In the genomic region with DNA sequence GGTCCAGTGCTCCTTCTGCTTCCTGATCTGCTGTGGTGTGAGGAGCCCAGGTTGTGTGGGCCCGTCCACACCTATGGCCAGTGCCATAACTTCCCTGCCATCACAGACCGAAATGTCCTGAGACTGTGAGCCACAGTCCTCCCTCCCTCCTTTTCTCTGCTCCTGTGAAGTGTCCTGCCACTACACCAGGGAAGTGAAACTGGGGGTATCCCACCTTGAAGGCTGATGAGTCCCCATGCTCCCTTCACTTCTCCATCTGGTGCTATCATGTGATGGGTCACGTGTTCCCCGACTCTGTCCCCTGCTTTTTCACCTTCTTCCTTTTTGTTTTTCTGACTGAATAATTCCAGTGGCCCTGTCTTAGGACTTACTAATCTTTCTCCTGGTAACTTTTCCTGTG, we compare ENCODE assay signal across 17 mouse cellular contexts. TPM values are rescaled to one million over a fixed set of nuclear protein-coding genes. Genes with fewer than 3 reads are reported as not detected.
"Had no signal": no experiment of that assay in that cellular context is flagged by ENCODE, and none has a peak within 500 bp of the region (broad histone marks: within the 10 kb centered on the region; RNA-seq: fewer than 3 reads in every experiment).

No protein-coding gene starts in this region.

RNA-seq across cellular contexts. Expression of a gene that starts 32.1 kb away (rescaled TPM):
- polyA plus RNA-seq: liver, postnatal 0 days; lung, embryonic 15.5 days; midbrain, embryonic 13.5 days; myocyte; neural tube, embryonic 11.5 days; small intestine, adult 2 months had no signal

RNA-seq across cellular contexts. Expression of a gene that starts 38.6 kb away (rescaled TPM):
- total RNA-seq: midbrain, postnatal 0 days had no signal
- polyA plus RNA-seq: liver, postnatal 0 days; lung, embryonic 15.5 days; lung, postnatal 0 days; macrophage; midbrain, embryonic 10.5 days; midbrain, embryonic 15.5 days; myocyte; neural tube, embryonic 11.5 days; neural tube, embryonic 13.5 days; neural tube, embryonic 15.5 days; stomach, embryonic 14.5 days; stomach, embryonic 16.5 days had no signal

RNA-seq across cellular contexts. Expression of a gene that starts 40.9 kb away (rescaled TPM):
- total RNA-seq: megakaryocyte-erythroid progenitor cell, adult 5-6 weeks had no signal
- polyA plus RNA-seq: liver, postnatal 0 days; lung, adult 2 months; lung, embryonic 15.5 days; lung, postnatal 0 days; midbrain, embryonic 10.5 days; midbrain, embryonic 13.5 days; midbrain, postnatal 0 days; myocyte; neural tube, embryonic 11.5 days; neural tube, embryonic 13.5 days; neural tube, embryonic 15.5 days; stomach, embryonic 16.5 days had no signal
